Mouse (Mus musculus) kidney, adult 2 months (tissue): ENCODE results near the gene Gsto1. TPM values are rescaled to one million over a fixed set of nuclear protein-coding genes. Genes with fewer than 3 reads are reported as not detected.

ENCODE experiments used
- DNase-seq: peaks from one replicate; pipeline ENCODE4 v3.0.0; 2021
- H3K27ac ChIP-seq: fragments of 200-500 bp; 2 replicates; pipeline ENCODE4 v1.5.1; 2012; ENCODE audit warnings: low read depth, low read length, control low read depth, inconsistent platforms; ENCODE audit not compliant: insufficient read depth
- H3K27me3 ChIP-seq: fragments of 200-500 bp; replicated peaks from 2 replicates; pipeline ENCODE4 v1.6.1; 2012; ENCODE audit warnings: mild to moderate bottlenecking, moderate library complexity, low read length, inconsistent platforms; ENCODE audit not compliant: control insufficient read depth, insufficient read depth
- H3K36me3 ChIP-seq: fragments of 200-500 bp; 2 replicates; pipeline ENCODE4 v1.6.1; 2012; ENCODE audit warnings: mild to moderate bottlenecking, moderate library complexity, low read length, inconsistent platforms; ENCODE audit not compliant: control insufficient read depth, insufficient read depth
- H3K4me1 ChIP-seq: fragments of 200-500 bp; 2 replicates; pipeline ENCODE4 v1.6.1; 2011; ENCODE audit warnings: low read length; ENCODE audit not compliant: control insufficient read depth, insufficient read depth
- H3K4me3 ChIP-seq: fragments of 200-500 bp; 2 replicates; pipeline ENCODE4 v1.5.1; 2011; ENCODE audit warnings: mild to moderate bottlenecking, low read depth, low read length, control low read depth; ENCODE audit not compliant: insufficient read depth
- CTCF ChIP-seq: fragments of 200-500 bp; conservative IDR thresholded peaks from 2 replicates; pipeline ENCODE4 v1.5.1; 2011; ENCODE audit warnings: low read depth, mild to moderate bottlenecking, control low read depth, low read length, moderate library complexity, mixed read lengths; ENCODE audit not compliant: insufficient read depth, insufficient read length
- POLR2A ChIP-seq: fragments of 200-500 bp; IDR thresholded peaks from one replicate; pipeline ENCODE4 v1.6.1; 2011; ENCODE audit warnings: low read depth, low read length, control low read depth
- WGBS: fragments of 180-500 bp; shearing (Covaris S2); methylation state at CpG from one replicate; pipeline ENCODE4 v1.1.7; 2018; 5-methylcytosine and 5-hydroxymethylcytosine counted together
- polyA plus RNA-seq: library from polyadenylated mRNA; depleted of rRNA; stranded (reverse); fragments of >200 nt; gene quantifications from 2 replicates; pipeline ENCODE4 v1.2.3, GENCODE M21; 2012

The Gsto1 gene
- polyA plus RNA-seq, 1 experiment: 85.1 TPM

DNA sequence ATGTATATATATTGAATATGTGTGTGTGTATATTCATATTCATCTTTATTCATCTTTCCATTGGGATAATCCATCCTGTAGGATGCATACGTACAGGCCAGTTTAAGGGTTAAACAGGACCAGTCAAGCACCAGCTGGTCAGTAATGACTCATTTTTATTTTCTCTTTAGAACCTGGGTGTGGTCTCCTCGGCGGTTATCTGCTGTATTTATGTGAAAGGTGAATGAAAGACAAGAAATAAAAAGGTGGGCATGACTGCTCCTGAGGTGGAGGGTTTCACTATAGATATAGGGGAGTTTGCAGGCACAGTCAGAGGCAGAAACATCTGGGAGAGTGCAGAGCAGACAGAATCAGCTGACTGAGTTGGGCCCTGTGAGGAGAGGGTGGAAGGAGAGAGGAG lies 14.7 kb downstream of the Gsto1 start:
- Histone ChIP-seq H3K27ac (no peak overlapping the region), H3K27me3 (no peaks in the 10 kb centered on the region), H3K4me3 (no peak overlapping the region), H3K4me1 (peaks cover 5% of the 10 kb centered on the region; the same call in 1 of the 2 replicates), H3K36me3 (no peaks in the 10 kb centered on the region)
- TF ChIP-seq POLR2A (no peak), CTCF (no peak)
- DNase-seq: no peak
- 37% methylated on average over 3 of the region's 3 CpGs for WGBS

- no peak for DNase-seq
- no peaks in the 10 kb centered on the region for H3K27me3 ChIP-seq
- no peaks in the 10 kb centered on the region for H3K36me3 ChIP-seq
- H3K4me1 ChIP-seq: peaks cover 3% of the 10 kb centered on the region; the same call in 1 of the 2 replicates
- no peak overlapping the region for H3K4me3 ChIP-seq
- TF ChIP-seq POLR2A: no peak
- TF ChIP-seq CTCF: no peak
- WGBS: 82% methylated on average over 7 of the region's 7 CpGs
- H3K27ac ChIP-seq: no peak overlapping the region
Measured at GRCm38 (mm10) chr19:47870102-47870666, 15.4 kb downstream of the Gsto1 start.

DNA sequence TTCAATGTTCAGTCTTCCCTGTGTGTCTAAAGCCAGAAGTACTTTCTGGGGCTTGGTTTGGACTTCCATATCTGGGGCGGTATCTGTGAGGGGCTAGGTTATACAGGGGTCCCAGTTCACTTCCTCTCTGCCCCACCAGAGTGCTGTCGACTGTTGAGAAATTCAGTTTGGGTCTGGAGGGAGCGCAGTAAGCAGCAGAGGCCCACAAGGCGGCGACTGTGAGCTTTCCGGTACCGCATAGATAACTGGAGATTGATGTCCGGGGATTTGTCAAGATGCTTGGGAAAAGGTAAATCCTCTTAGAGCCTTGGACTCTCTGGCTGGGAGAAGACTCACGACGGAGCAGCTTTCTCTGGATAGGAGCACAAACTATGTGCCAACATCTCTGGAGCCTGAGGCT lies 16.7 kb downstream of the Gsto1 start:
- no peaks in the 10 kb centered on the region for H3K4me1 ChIP-seq
- no peak overlapping the region for H3K27ac ChIP-seq
- WGBS: 43% methylated on average over 10 of the region's 10 CpGs
- TF ChIP-seq CTCF (no peak; the same call in 1 of the 2 replicates), POLR2A (no peak)
- H3K4me3 ChIP-seq: no peak overlapping the region
- no peaks in the 10 kb centered on the region for H3K27me3 ChIP-seq
- H3K36me3 ChIP-seq: no peaks in the 10 kb centered on the region
- DNase-seq: no peak

GRCm38 (mm10) chr19:47876252-47876651 lies 21.5 kb downstream of the Gsto1 start:
- no peaks in the 10 kb centered on the region for H3K27me3 ChIP-seq
- no peak overlapping the region for H3K4me3 ChIP-seq
- 67% methylated on average over 15 of the region's 15 CpGs for WGBS
- no peak for DNase-seq
- no peaks in the 10 kb centered on the region for H3K4me1 ChIP-seq
- no peak overlapping the region for H3K27ac ChIP-seq
- no peaks in the 10 kb centered on the region for H3K36me3 ChIP-seq
- TF ChIP-seq POLR2A (no peak), CTCF (no peak)

DNA sequence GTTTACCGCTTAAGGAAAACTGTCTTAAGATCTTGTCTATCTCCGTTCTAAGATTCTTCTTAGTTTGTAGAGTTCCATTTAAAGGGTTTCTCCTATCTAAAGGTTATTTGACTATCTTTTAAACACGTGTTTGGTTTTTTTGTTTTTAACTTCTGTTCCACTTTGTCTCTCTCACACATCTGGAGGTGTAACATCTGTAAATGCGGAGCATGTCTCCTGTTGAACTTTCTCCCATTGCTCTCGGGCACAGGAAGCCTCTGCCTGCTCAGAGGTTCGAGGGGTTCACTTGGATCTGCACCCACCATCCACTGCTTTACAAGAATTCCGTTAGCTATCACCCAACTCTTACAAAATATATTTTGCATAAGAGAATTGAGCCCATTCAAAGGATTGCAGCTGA lies 26.8 kb downstream of the Gsto1 start:
- no peak for DNase-seq
- H3K4me1 ChIP-seq: no peaks in the 10 kb centered on the region; the same call in 1 of the 2 replicates
- WGBS: 83% methylated on average over 7 of the region's 7 CpGs
- no peaks in the 10 kb centered on the region for H3K27me3 ChIP-seq
- H3K27ac ChIP-seq: no peak overlapping the region
- no peak for TF ChIP-seq POLR2A
- TF ChIP-seq CTCF: no peak
- H3K4me3 ChIP-seq: no peak overlapping the region
- H3K36me3 ChIP-seq: no peaks in the 10 kb centered on the region

DNA sequence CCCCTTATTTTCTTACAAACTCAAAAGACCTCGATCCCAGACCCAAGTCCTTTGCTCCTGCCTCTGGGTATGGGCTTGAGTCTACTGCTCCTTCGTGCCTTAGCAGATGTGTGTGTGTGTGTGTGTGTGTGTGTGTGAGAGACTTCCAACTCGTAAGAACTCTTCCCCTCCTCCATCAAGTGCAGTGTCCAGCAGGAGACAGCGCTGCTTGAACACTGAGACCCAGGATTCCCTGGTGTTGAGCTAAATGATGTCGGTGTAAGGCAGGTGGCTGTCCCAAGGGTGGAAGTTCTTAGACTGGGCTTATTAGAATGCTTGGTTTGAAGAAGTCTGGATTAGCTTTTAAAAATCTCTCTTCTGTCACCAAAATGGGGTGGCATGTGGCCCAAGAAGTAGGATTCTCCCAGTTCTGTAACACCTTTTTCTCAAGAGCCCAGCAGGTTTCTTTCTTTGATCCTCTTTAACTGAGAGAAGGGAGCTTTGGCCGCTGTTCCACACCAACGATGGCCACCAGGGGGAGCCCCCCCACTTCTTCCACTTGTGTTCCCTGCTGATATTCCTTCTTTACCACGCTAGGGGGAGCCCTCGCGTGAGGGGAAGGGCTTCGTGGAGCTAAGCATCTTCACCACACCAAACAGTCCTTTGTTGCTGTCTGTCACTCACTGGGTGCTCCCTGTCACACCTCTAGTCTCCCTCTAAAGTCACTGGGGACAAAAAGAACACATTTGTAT lies 27.5 kb downstream of the Gsto1 start:
- Histone ChIP-seq H3K36me3 (no peaks in the 10 kb centered on the region), H3K27me3 (no peaks in the 10 kb centered on the region), H3K4me3 (no peak overlapping the region), H3K27ac (no peak overlapping the region), H3K4me1 (peaks cover 3% of the 10 kb centered on the region; the same call in 1 of the 2 replicates)
- no peak for TF ChIP-seq POLR2A
- TF ChIP-seq CTCF: peak; percentile 100
- WGBS: 23% methylated on average over 11 of the region's 11 CpGs
- peak; percentile 80 for DNase-seq

DNA sequence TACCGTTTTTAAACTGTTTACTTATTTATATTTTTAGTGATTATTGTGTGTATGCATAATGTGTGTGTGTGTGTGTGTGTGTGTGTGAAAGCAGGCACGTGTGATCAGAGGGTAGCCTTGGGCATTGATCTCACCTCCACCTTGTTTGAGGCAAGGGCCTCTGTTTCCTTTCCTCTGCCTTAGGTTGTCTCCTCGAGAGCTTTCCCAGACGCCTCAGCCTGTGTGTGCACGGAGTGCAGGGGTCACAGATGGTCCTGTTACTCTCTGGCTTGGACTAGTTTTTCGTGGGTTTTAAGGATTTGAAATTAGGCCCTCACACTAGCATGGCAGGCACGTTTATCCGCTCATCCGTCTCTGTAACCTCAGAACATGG lies 28.1 kb downstream of the Gsto1 start:
- Histone ChIP-seq H3K4me1 (peaks cover 3% of the 10 kb centered on the region; the same call in 1 of the 2 replicates), H3K27me3 (no peaks in the 10 kb centered on the region), H3K27ac (no peak overlapping the region), H3K4me3 (no peak overlapping the region), H3K36me3 (no peaks in the 10 kb centered on the region)
- 55% methylated on average over 9 of the region's 9 CpGs for WGBS
- TF ChIP-seq CTCF (no peak), POLR2A (no peak)
- no peak for DNase-seq
